Mouse (Mus musculus) kidney, adult 2 months (tissue): ENCODE measurements around the gene Timp4.

Experiments used
- CTCF ChIP-seq: fragments of 200-500 bp; conservative IDR thresholded peaks from 2 replicates; pipeline ENCODE4 v1.5.1; 2011; ENCODE audit warnings: low read depth, mild to moderate bottlenecking, control low read depth, low read length, moderate library complexity, mixed read lengths; ENCODE audit not compliant: insufficient read depth, insufficient read length
- POLR2A ChIP-seq: fragments of 200-500 bp; IDR thresholded peaks from one replicate; pipeline ENCODE4 v1.6.1; 2011; ENCODE audit warnings: low read depth, low read length, control low read depth

GRCm38 (mm10) chr6:115275116-115275815, 23.3 kb upstream of the Timp4 start:
- no peak for TF ChIP-seq POLR2A
- TF ChIP-seq CTCF = no peak
